Mouse (Mus musculus): ENCODE results near the gene Aire.
A peak's percentile ranks its signal among the peaks of the same experiment; 100 is the strongest.

The Aire gene

GRCm38 (mm10) chr10:78007203-78007602 is 36.2 kb downstream of the Aire start:
- DNase-seq, result no peak

GRCm38 (mm10) chr10:78005791-78006438 is 37.5 kb downstream of the Aire start:
- no peak for DNase-seq

DNA sequence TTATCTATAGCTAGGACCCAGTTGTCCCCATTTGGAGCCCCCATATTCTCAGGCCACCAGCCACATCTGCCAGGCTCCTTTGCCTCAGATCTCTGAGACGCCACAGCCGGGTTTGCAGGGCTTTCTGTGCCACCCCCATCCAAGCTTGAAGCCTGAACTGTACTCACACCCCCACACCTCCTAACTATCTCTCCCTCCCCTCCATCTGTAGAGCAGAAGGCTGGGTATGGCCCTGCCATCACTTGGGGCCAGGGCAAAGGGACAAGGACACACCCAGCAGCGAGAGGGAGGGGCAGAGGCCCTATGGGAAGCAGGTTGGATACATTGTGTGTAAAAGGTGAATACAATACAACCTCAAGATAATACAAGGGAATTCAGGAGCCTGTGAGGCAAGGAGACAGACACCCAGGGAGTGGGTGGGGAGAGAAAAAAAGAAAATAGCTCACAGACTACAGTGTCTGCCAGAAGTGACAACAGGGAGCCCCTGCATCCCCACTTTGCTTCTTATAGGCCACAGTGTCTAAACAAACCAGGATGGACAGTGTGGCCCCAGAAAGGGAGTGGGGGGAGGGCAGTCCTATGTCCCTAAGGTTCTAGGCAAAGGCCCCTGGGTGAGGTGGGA is 38.8 kb downstream of the Aire start:
- DNase-seq, result no peak

GRCm38 (mm10) chr10:78002316-78002715 is 41.1 kb downstream of the Aire start:
- no peak for DNase-seq

DNA sequence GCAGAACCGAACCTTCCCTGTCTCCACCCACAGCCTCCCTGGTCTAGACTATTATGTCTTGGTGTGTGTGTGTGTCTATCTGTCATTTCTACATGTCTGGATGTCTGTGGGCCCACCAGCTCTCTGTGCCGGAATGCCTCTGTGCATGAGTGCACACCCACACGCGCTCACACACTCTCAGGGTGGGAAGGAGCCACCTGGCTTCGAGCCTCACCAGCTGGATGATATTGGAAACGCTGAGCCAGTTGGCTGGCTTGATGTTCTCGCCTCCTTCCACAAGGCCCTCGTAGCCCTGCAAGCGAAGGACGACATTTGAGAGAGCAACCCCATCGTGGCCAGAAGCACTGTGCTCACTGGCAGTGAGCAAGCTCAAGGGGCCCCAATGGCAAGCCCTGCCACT is 41.6 kb downstream of the Aire start:
- DNase-seq, result peak; percentile 96

DNA sequence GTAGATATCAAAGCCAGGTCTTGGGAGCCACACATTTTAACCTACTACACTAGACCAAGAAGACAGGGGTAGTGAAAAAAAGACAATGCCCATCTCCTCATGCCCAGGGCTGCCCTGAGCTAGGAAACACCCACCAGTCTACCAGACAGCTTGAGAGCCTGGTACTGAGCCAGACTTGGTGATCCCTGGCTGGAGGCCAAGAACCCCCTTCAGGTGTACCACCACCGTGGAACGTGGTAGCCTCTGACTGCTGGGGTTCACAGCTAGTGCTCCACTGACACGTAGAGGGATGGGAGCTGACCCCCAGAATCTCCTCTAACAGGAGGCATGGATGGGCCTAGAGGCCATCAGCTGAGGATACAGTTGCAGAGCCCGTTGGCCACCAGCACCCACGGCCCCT is 43.2 kb downstream of the Aire start:
- no peak for DNase-seq

- DNase-seq, result no peak
Measured at GRCm38 (mm10) chr10:77995639-77996038, 47.8 kb downstream of the Aire start.

DNA sequence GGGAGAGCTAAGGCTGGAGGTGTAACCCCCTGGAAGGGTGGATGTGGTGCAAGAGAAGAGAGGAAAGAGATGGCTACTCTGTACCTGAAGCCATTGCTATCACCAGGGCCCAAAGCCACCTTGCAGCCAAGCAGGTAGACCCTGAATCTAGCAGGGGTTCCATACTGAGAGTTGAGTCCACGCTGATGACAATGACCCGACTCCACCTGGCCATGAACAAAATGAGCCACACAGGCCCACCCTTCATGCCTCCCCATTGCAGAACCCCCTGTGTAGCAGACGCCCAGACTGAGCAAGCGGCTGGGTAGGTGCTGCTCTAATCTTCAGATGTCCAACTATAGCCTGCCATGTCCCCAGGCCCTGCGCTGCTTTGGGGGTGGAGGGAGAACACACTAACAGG is 57.6 kb downstream of the Aire start:
- no peak for DNase-seq

DNA sequence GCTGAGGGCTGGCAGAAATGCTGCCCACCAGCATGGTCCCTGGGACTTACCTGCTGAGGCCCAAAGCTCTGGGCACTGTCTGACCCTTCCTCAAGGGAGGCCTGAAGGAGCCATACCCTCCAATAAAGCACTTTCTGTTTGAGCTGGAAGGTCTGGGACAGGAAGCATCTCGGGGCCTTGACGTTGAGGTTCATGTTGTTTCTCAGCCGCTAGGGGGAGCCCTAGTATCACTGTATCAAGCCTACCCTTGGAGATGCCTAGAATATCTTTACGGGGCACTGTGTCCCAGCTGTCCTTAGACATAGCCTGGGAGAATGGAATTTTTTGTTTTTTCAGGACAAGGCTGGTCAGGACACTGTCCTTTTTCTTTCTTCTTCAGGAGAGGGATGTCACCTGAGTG is 58.8 kb downstream of the Aire start:
- no peak for DNase-seq

Data from layer of hippocampus, adult 9-11 months (tissue).